Mouse (Mus musculus) urinary bladder, adult 2 months (tissue): ENCODE measurements around the gene Csf2rb. TPM values are rescaled to one million over a fixed set of nuclear protein-coding genes. Genes with fewer than 3 reads are reported as not detected.
"Not testable (repeated sequence)": the region's sequence is repeated elsewhere in the genome, so short reads cannot be mapped to it uniquely, and the experiment has no call there.

Experiments
- DNase-seq: peaks from one replicate; pipeline ENCODE4 v3.0.0; 2022; ENCODE audit warnings: low spot score
- polyA plus RNA-seq: library from polyadenylated mRNA; depleted of rRNA; stranded (reverse); fragments of >200 nt; gene quantifications from 2 replicates; pipeline ENCODE4 v1.2.3, GENCODE M21; 2012

Csf2rb gene
- polyA plus RNA-seq, 1 experiment, result 5.9 TPM

DNA sequence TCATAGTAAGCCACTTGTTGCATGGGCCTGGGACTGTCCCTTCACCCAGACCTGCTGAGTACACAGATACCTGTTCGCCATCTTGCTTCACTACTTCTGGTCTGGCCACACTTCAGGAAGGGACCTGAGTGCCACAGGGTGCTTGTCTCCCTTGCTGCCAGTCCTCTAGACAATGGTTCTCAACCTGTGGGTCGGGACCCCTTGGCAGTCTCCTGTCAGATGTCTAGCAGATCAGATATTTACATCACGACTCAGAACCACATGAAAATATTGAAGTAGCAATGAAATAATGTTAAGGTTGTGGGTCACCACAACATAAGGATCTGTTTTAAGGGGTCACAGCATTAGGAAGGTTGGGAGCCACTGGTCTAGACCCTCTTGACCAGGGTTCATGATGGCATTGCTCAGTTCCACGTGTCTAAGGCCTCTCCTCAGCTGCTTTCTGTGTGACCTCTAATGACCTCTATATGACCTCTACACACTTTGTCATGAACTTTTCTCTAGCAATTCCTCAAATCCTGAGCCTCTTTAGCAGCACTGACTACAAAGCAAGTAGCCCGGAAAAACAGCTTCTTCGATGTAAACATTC is 2.3 kb downstream of the Csf2rb start:
- not testable (repeated sequence) for DNase-seq

DNA sequence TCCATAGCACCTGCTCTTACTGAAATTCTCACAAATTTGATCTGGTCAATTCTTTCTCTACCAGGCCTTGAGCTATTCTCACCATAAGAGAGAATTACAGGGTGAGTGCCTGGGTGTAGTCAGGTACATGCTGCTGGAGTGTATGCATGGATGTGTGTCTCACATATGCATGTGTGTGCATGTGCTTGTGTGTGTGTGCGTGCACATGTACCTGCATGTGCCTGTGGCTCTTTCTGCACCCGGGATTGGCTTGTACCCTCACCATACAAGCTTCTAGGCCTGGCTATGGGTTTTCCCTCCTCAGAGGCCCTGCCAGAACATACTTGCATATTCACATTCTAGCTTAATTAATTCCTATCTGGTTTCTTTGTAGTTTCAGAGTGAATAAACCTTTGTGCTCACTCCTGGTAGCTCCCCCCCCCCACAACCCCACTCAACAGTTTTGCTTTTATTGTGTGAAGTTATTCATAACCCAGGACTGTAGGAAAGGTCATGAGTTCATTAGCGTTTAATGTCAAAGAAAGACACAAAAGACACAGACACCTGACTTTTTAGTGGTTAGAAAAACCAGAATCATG is 3.1 kb downstream of the Csf2rb start:
- no peak for DNase-seq

DNA sequence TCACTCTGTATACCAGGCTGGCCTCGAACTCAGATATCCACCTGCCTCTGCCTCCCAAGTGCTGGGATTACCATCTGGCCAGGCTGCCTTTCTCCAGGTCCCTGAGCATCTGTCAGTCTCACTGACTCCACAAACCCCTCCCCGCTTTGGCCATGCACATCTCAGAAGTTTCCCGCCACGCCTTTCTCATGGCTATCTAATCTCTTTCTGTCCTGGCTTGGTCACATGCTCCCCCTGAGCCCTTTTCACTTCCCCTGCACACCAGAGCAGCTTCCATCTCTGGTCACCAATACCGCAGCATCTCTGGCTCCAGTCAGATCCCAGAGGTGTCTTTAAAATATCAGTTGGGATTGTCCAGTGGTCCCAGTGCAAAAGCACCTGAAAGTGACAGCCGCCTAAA is 4.4 kb downstream of the Csf2rb start:
- not testable (repeated sequence) for DNase-seq

DNA sequence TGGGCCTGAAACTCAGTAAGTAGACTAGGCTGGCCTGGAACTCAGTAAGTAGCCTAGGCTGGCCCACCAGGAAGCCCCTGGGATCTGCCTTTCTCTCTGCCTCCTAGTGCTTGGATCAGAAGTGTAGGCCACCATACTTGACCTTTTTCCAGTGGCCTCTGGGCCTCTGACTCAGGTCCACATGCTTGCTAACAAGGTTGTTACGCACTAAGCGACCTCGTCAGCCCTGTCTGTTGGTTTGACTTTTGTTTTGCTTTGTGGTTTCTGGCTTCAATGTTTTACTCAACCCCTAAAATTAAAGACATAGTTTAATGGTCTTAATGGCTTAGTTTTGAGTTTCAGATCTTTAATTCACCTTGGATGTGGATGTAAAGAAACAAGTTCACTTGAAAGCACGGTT is 5.2 kb downstream of the Csf2rb start:
- DNase-seq, result no peak

DNA sequence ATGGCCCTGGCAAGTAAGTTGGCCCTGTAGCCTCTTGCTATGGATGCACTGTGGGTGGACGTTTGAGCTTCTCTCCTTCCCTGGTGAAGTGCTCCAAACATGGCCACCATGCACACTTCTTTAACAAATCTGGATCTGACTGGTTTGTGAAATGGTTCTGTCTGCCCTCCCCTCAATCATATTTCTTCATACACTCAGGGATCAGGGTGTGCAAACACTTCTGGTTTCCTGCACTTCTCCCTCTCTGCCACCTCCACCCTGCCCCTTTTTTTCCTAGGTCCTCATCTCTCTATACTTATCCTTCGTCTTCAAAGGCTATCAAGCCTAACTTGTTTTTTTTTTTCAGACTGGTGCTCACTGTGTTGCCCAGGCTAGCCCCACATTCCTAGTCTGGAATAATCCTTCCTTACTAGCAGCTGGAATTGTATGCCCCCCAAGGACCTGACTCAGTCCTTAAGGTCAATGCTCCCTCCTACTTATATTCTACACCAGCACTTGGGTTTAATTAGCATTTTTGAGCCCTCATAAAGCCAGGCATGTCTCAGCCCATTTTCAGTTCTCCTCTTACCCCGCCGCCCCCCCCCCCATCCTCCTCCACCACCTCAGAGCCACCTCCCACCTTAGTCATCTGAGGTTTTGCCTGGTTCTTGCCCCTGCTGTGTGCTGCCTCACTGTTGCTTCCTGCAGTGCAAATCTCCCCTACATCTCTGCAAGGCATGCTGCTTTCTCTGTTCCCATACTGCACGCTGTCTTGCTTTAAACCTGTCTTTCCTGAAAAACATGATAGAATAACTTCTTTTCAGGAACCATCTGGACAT is 6.2 kb downstream of the Csf2rb start:
- no peak for DNase-seq

DNA sequence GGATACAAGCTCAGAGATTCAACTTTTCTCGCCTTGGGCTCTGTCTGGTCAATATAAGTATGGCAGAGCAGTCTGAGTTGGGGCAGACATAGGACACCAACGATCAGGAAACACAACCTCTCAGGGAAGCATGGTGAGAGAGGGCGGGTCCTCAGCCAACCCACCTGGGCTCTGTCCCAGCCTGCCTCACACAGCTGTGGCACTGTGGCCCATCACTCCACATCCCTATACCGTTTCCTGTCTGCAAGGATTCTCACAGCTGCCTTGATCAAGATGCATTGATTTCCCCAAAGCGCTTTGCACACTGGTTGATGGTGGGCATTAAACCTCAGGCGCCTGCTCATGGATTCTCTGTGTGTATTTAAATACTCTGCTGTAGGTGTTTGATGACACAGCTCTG is 7.4 kb downstream of the Csf2rb start:
- no peak for DNase-seq

DNA sequence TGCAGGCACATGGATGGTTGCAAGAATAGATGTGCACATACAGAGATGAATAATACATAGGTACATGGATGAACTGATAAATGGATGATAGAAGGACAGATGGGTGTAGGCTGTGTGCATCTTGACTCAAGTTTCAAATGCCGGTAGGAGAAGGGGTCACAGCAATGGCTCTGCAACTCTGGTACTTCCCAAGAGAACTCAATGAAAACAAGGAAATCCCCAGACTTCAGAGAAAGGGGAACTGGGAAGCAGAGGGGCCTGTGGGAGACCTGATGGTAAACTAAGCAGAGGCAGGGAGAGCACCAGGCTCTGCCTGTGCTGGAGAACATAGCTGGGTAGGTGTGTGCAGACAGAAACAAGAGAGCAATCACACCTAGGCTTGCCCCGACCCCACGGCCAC is 8.8 kb downstream of the Csf2rb start:
- no peak for DNase-seq

DNA sequence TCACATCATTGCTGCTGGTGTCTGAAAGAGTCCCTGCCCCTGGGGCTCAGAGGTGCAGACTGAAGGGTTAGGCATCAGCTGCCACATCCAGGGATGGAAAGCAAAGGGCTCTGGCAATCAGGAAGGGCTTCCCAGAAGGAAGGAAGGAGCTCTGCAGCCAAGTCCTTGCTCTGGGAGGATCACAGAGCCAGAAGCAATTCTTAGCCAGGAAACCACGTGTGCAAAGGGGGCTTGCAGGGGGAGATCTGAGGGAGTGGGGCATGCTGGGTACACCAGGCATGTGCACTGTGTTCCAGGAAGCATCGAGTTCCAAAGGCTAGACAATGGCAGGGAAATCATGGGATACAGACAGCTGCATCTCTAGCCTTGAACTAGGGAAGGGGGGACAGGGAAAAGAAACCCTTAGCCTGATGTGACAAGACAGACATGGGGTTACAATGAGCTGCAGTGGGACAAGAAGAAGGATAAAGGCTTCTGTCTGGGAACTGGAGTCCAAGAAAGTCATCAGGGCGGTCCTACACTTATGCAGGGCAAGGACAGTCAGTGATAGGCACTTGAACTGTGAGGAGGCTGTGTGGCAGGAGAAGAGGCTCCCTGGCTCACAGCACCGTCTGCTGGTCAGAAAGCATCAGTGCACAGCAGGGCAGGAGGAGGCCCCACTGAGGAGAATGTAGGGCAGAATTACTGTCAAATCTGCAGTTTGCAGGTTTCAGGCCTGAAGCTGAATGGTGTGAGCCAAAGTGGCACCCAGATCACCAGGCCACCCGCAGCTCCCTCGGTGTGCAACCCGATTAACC is 14.3 kb downstream of the Csf2rb start:
- not testable (repeated sequence) for DNase-seq

DNA sequence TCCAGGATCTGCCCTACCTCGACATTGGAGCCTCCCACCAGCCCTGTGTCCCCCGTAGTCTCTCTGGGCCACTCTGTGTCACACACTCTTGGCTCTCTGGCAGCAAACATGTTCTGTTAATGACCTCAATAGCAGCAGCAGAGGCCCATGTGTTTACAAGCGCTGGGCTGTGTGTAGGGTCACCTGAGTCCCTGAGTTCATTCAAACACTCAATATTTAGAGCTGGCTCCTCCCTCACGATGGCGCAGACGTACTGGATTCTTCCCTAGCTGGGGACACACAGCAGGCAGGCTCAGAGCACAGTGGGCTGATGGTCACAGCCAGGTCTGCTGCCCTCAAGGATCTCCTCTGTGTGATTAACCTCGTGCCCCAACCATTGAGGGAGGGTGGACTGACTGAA is 15.4 kb downstream of the Csf2rb start:
- DNase-seq, result not testable (repeated sequence)

DNA sequence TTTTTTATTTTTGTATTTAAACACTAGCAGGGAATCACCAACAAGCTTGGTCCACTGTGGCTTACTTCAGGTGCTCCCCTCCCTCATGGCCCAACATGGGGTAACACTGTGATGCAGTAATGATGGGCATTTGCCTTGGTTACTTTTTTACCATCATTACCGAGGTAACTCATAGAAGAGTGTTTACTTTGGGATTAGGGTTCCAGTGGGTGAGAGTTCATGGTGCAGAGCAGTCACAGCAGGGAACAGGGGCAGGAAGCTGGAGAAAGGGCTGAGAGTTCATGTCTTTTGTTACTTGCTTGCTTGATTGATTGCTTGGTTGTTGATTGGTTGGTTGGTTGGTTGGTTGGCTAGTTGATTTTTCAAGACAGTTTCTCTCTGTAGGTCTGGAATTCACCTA is 18.1 kb downstream of the Csf2rb start:
- no peak for DNase-seq

DNA sequence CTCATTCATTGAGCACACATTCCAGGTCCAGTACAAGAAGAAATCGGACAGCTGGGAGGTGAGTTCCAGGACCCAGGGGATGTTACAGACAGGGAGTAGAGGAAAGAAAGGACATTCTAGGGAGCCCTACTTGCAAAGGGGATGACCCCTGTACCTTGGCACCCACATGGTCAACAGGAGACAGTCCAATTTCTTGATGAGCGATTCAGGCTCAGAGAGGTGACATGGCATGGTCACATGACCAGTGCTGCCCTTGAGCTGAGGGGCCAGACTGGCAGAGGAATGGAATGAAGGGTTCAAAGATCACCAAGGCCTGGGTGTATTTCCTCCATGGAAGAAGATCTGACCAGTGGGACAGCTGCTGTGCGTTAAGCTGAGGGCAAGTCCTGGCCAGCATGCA is 19.0 kb downstream of the Csf2rb start:
- no peak for DNase-seq

DNA sequence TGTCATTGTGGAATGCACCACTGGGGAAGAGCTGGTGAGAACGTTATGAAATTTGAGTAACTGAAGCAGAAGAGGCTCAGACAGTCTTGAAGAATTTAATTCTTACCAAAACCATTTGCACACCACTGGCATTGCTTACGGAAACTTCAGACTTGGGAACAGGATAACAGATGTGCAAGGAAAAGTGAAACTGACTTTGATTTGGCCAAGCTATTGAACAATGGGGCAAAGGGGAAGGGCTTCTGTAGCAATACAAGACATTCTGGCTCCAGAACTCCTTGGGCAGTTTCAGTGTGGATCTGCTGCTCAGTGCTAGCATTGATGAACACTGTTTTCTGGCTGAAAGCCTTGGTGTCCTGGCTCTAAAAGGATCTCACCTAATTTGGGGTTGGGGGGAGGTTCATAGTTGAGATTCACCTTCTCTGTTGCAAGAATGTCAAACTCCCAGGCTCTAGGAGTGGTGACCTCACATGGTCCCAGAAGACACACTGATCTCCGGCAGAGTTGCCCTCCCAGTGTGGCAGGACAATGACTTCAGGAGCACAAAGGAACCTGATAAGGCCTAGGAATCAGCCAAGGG is 26.1 kb downstream of the Csf2rb start:
- no peak for DNase-seq

DNA sequence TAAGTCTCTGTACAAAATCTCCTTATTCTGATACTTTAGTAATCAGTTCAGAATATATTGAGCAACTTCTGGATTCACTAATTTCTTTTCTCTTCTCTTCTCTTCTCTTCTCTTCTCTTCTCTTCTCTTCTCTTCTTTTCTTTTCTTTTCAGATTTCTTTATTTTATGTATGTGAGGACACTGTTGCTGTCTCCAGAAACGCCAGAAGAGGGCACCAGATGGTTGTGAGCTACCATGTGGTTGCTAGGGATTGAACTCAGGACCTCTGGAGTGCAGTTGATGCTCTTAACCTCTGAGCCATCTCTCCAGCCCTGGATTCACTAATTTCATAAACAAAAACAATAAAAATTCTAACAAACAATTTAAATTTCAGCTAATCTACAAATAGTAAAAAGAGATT is 29.4 kb downstream of the Csf2rb start:
- DNase-seq, result no peak

DNA sequence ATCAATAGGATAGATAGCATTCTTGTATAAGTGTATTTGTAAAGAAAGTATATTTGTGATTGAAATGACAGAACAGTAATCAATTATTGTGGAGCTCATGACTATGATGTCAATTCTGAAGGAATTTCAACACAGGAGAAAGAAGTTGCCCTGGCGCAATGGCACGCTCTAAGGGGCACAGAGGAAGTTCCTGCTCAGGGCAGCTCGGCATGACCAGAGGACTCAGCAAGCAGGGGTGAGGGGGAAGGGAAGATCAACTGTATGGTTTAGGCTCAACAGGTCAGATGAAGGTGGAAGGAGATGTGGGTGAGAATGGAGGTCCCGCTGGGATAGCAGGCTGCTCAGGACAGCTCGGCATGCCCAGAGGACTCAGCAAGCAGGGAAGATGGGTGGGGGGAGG is 30.0 kb downstream of the Csf2rb start:
- no peak for DNase-seq

DNA sequence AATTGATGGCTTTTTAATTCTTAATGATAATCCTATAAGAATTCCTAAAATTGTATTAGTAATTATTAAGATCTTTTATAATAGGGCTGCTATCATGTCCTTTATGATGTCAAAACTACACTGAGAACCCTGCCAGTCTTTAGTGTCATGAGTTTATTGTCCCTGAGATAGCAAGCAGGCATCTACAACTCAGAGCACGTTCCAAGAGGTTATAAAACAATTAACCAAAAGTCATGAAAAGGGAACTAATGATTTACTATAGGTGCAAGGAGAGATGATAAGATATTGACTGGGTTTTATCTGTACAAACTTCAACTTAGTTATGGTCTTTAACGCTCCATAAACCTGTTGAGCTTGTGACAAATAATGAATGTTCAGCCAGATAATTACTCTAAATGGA is 40.4 kb downstream of the Csf2rb start:
- no peak for DNase-seq

DNA sequence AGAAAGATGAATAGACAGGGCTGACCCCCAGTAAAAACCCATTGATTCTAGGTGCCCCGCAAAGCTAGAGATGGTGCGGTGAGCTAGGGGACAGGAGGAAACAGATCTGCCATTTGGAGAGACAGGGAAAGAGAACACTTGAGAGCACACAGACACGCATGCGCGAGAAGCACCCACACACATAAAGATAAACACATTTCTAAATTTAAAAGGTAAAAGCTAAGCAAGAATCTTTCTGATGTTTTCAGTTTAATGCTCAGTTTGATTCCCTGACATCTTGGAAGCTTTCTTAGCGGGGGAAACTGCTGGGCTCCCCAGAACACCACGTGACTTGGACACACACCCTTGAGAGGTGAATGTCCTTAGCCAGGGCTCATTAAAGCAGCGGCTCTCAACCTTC is 41.3 kb downstream of the Csf2rb start:
- DNase-seq, result no peak

DNA sequence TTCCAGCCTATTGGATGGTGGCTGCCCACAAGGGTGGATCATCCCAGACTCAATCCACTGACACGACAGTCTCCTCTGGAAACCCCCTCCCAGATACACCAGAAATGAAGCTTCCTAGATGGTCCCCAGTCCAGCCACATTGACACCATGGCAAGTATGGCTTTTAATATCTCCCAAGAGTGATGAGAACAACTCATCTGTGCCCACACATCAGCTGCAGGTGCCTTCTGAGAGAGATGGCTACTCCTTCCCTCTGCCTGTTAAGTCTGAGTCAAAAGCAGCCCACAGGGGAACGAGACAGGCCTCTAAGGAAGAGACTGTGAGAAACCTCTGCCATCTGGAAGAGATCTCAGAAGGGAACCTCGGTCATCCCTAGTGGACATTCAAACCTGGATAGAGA is 42.3 kb downstream of the Csf2rb start:
- no peak for DNase-seq

DNA sequence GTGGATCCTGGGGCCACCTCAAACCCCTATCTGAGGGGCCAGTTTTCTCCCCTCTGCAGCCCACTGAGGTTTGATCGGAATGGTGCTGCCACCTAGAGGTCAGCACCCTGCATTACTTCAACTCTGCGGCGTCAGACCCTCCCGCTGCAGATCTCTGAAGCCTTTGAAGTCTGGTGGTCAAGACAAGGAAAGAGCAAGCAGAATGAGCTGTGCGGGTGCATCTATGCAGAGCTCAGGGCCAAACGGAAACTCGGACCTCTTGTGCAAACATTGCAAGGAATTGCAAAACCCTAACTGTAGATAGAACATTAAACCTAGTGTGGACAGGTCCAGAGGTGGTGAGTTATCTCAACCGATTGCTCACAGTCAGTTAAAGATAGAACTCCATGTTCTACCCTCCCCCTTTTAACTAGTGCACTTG is 43.4 kb downstream of the Csf2rb start:
- no peak for DNase-seq

DNA sequence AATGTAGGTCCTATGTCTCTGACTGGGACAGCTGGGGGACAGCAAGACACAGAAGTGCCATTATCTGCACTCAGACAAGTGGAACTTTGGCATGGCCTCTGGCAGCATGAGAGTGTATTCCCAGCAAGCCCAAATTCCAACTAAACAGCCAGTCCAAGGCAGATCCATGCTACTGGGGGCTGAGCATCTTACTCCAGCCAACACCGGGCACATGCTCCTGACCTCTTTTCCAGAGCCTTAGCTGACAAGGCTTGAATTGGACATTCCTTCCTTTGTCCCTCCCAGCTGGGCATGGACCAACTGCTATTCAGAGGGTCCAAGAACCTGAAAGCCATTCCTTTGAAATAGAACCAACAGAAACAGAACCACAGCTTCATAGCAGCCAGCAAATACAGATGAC is 44.1 kb downstream of the Csf2rb start:
- no peak for DNase-seq

DNA sequence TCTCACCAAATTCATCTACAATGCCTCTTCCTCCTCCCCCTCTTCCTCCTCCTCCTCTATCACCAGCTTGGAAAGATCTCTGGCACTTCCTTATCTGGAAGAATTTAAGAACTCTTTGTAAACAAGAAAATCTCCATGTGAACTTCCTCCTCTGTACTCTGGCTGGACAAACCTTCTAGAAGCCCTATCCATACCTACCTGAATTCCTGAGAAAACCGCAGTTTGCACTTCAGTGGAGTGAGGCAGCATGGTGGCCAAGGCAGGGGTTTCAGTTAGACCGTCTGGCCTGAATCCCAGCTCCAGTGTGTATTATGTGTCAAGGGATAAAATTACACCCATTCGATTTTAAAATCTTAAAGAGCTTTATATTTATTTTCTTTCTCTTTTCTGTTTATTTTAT is 47.2 kb downstream of the Csf2rb start:
- DNase-seq, result no peak

DNA sequence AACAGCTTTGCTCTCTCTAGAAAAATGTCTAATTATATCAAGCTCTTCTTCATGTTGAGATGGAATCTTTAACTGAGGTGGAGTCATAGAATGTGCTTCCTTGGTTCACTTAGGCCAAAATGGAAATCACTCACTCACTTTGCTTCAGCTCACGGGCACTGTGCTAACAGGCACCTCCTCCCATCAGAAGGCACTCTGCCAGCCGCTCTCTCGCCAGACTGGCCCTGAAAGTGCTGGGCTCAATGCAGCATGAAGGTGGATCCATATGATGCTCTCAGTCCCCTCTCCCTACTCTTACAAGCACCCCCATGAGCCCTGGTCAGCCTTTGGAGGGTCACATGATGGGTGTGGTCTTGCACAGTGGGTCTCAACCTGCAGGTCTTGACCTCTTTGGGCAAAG is 48.7 kb downstream of the Csf2rb start:
- DNase-seq, result no peak

DNA sequence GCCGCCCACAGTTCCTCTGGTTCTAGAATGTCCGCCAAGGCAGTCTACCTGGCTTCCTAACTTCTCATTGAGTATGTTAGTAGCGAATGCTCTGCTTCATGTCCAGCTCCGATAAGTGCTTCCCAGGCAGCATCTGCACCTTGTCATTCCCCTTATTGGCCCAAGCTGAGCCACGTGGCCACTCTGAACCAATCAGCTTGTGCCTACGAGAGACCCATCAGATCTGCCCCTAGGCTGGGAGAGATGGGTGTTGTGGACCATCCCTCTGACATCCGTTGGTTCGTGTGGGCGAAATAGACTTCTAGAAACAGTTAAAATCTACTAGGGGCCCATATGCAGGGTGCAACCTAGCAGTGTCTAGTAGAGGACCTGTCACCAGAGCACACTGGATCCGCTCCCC is 52.3 kb downstream of the Csf2rb start:
- no peak for DNase-seq
